Mouse (Mus musculus) CH12.LX (cell line): ENCODE measurements around the gene Apba3. TPM values are rescaled to one million over a fixed set of nuclear protein-coding genes. Genes with fewer than 3 reads are reported as not detected.

ENCODE experiments used
- DNase-seq: peaks from one replicate; pipeline ENCODE4 v3.0.0-alpha.2; 2013; ENCODE audit errors: extremely low read depth
- H3K27ac ChIP-seq: 2 replicates; pipeline ENCODE4 v1.5.1; 2012; ENCODE audit warnings: low read depth, mild to moderate bottlenecking, control low read depth, moderate library complexity; ENCODE audit not compliant: insufficient read depth
- H3K27me3 ChIP-seq: replicated peaks from 2 replicates; pipeline ENCODE3; 2012; ENCODE audit warnings: inconsistent platforms
- H3K36me3 ChIP-seq, 2 experiments: replicated peaks in 1 of 2; 2 replicates each; pipeline versions ENCODE3 to v1.6.1; 2012; ENCODE audit warnings: inconsistent platforms in 1 of 2, low read length in 1 of 2, mild to moderate bottlenecking in 1 of 2, mixed read lengths in 1 of 2, moderate library complexity in 1 of 2; ENCODE audit not compliant: control insufficient read depth in 1 of 2, insufficient read depth in 1 of 2
- H3K4me1 ChIP-seq, 2 experiments: 2 replicates each; pipeline ENCODE4 v1.6.1; 2012; ENCODE audit warnings: inconsistent platforms in 1 of 2, moderate library complexity in 1 of 2; ENCODE audit not compliant: insufficient read depth in 2 of 2, control insufficient read depth in 1 of 2
- H3K4me2 ChIP-seq: 2 replicates; pipeline ENCODE4 v1.6.1; 2012; ENCODE audit warnings: low read depth, mild to moderate bottlenecking, control low read depth; ENCODE audit not compliant: poor library complexity, insufficient read depth, severe bottlenecking
- H3K4me3 ChIP-seq, 3 experiments: fragments of 150-350 bp in 1 of 3; sonication (generic) in 1 of 3; replicated peaks in 1 of 3; 2 replicates each; pipeline versions ENCODE3 to v1.5.1; 2011 to 2012; ENCODE audit warnings: low read depth in 2 of 3, low read length in 2 of 3, mild to moderate bottlenecking in 2 of 3, moderate library complexity in 2 of 3, control low read depth in 1 of 3, improper control_type of control experiment in 1 of 3, inconsistent platforms in 1 of 3, mixed read lengths in 1 of 3; ENCODE audit not compliant: poor library complexity in 1 of 3
- H3K79me2 ChIP-seq: replicated peaks from 2 replicates; pipeline ENCODE4 v1.6.1; 2012; ENCODE audit warnings: mild to moderate bottlenecking, moderate library complexity; ENCODE audit not compliant: control insufficient read depth, poor library complexity, insufficient read depth, severe bottlenecking; ENCODE audit errors: extremely low read depth
- H3K9ac ChIP-seq: 2 replicates; pipeline ENCODE4 v1.6.1; 2012; ENCODE audit warnings: low read depth, mild to moderate bottlenecking, control low read depth, moderate library complexity; ENCODE audit not compliant: insufficient read depth
- H3K9me3 ChIP-seq: replicated peaks from 2 replicates; pipeline ENCODE3; 2012; ENCODE audit warnings: low read length, inconsistent platforms, mixed read lengths
- CHD1 ChIP-seq: IDR thresholded peaks from 2 replicates; pipeline ENCODE4 v1.6.1; 2012; ENCODE audit warnings: low read depth, low read length, improper control_type of control experiment, inconsistent platforms
- CHD2 ChIP-seq: IDR thresholded peaks from 2 replicates; pipeline ENCODE4 v1.6.1; 2011; ENCODE audit warnings: low read length, improper control_type of control experiment
- ETS1 ChIP-seq: conservative IDR thresholded peaks from 2 replicates; pipeline ENCODE4 v1.6.1; 2012; ENCODE audit warnings: low read depth, mild to moderate bottlenecking, inconsistent platforms, low read length, improper control_type of control experiment, moderate library complexity
- JUN ChIP-seq: IDR thresholded peaks from 2 replicates; pipeline ENCODE4 v1.6.1; 2011; ENCODE audit warnings: low read depth, mild to moderate bottlenecking, low read length, improper control_type of control experiment, moderate library complexity; ENCODE audit not compliant: insufficient read depth
- MAZ ChIP-seq: IDR thresholded peaks from 2 replicates; pipeline ENCODE4 v1.6.1; 2012; ENCODE audit warnings: low read depth, mild to moderate bottlenecking, inconsistent platforms, low read length, improper control_type of control experiment, moderate library complexity
- MYC ChIP-seq: IDR thresholded peaks from 2 replicates; pipeline ENCODE4 v1.6.1; 2011; ENCODE audit warnings: low read depth, mild to moderate bottlenecking, improper control_type of control experiment, low read length
- NELFE ChIP-seq: IDR thresholded peaks from 2 replicates; pipeline ENCODE4 v1.6.1; 2011; ENCODE audit warnings: low read depth, low read length, improper control_type of control experiment
- NRF1 ChIP-seq: IDR thresholded peaks from 2 replicates; pipeline ENCODE4 v1.6.1; 2014; ENCODE audit warnings: low read depth, mild to moderate bottlenecking, inconsistent platforms, low read length, improper control_type of control experiment, moderate library complexity
- PAX5 ChIP-seq: IDR thresholded peaks from 2 replicates; pipeline ENCODE4 v1.6.1; 2012; ENCODE audit warnings: low read length, inconsistent platforms, mixed read lengths
- SMC3 ChIP-seq: IDR thresholded peaks from 2 replicates; pipeline ENCODE4 v1.6.1; 2011; ENCODE audit warnings: low read depth, low read length, improper control_type of control experiment
- USF2 ChIP-seq: conservative IDR thresholded peaks from 2 replicates; pipeline ENCODE4 v1.6.1; 2011; ENCODE audit warnings: low read depth, low read length, improper control_type of control experiment
- dilution Hi-C: fragments of 300-500 bp; cut with MboI; formaldehyde crosslinking; loops from 2 replicates; pipeline ENCODE4 v1.14.3; 2020; ENCODE audit warnings: low sequenced_read_pairs; ENCODE audit not compliant: extremely low pct_unique_long_range_greater_than_20kb, extremely low pct_ligation_motif_present
- in situ Hi-C: fragments of 300-500 bp; cut with MboI; formaldehyde crosslinking; loops from 3 replicates; pipeline ENCODE4 v1.14.3; 2019; ENCODE audit warnings: low sequenced_read_pairs, low pct_ligation_motif_present, low pct_unique_long_range_greater_than_20kb, mixed read lengths
- polyA plus RNA-seq: library from polyadenylated mRNA; unstranded; fragments of >175 nt; gene quantifications from 2 replicates; pipeline ENCODE4 v1.2.1, GENCODE M21; 2012; ENCODE audit warnings: low read depth; ENCODE audit not compliant: insufficient read length
- total RNA-seq, 2 experiments: library from RNA; depleted of rRNA; stranded (reverse); fragments of 300-350 nt in 1 of 2; fragments of >200 nt in 1 of 2; gene quantifications; 2 replicates each; pipeline ENCODE4 v1.2.3; 2012 to 2014

The Apba3 gene
- total and polyA plus RNA-seq, 3 experiments: 40.2 to 149 (median 47.4) TPM

GRCm38 (mm10) chr10:81232580-81233225 is 34.1 kb upstream of the Apba3 start, which contains the start of gene Zfr2 (continued):
- TF ChIP-seq MYC (peak; percentile 97), CHD1 (no peak), SMC3 (no peak), NELFE (peak; percentile 47; the same call in 1 of the 2 replicates), NRF1 (peak; percentile 50; the same call in 1 of the 2 replicates), USF2 (peak; percentile 66)

GRCm38 (mm10) chr10:81233226-81233585 is 33.6 kb upstream of the Apba3 start:
- Histone ChIP-seq H3K4me3 (peak overlapping the region; percentile 65 to 83 (median 73)), H3K9ac (peak overlapping the region; percentile 80), H3K36me3 (peaks cover 0 to 38% of the 10 kb centered on the region in 2 experiments), H3K27me3 (peaks cover 13% of the 10 kb centered on the region), H3K4me2 (peak overlapping the region; percentile 76), H3K9me3 (no peaks in the 10 kb centered on the region), H3K27ac (no peak overlapping the region), H3K4me1 (peaks cover 14 to 17% of the 10 kb centered on the region in 2 experiments), H3K79me2 (no peaks in the 10 kb centered on the region)
- in situ Hi-C loops: no loop called here
- DNase-seq: no peak
- TF ChIP-seq JUN: no peak
- TF ChIP-seq CHD2: 0 out of 2 replicates have a peak, but pooled peaks have one; percentile 33
- dilution Hi-C loops: no loop called here

- in situ Hi-C loops: no loop called here
- Histone ChIP-seq H3K4me3 (no peak overlapping the region), H3K27me3 (peaks cover 3% of the 10 kb centered on the region), H3K4me1 (peaks cover 14 to 17% of the 10 kb centered on the region in 2 experiments), H3K4me2 (no peak overlapping the region), H3K36me3 (peaks cover 0 to 42% of the 10 kb centered on the region in 2 experiments), H3K79me2 (no peaks in the 10 kb centered on the region), H3K9me3 (no peaks in the 10 kb centered on the region), H3K9ac (no peak overlapping the region)
- TF ChIP-seq MAZ: no peak
- no peak for TF ChIP-seq PAX5
- TF ChIP-seq NELFE: no peak
- TF ChIP-seq ETS1: no peak
- TF ChIP-seq, all 38 proteins: peak for 0
- dilution Hi-C loops: no loop called here
- DNase-seq: no peak
- no peak overlapping the region for H3K27ac ChIP-seq
Measured at GRCm38 (mm10) chr10:81234206-81234605, 32.6 kb upstream of the Apba3 start.
